Mouse (Mus musculus) G1E (cell line): ENCODE data around the gene Mob3c. TPM values are rescaled to one million over a fixed set of nuclear protein-coding genes. Genes with fewer than 3 reads are reported as not detected.
A peak's percentile ranks its signal among the peaks of the same experiment; 100 is the strongest.

Experiments used
- ATAC-seq: 2 replicates; pipeline ENCODE4 v1.8.0; 2016; ENCODE audit warnings: mild to moderate bottlenecking; ENCODE audit not compliant: insufficient number of reproducible peaks, poor library complexity, low FRiP score, severe bottlenecking; ENCODE audit errors: extremely low read depth
- DNase-seq: peaks from one replicate; pipeline ENCODE4 v3.0.0; 2012; ENCODE audit warnings: low spot score
- H3K27me3 ChIP-seq: 2 replicates; pipeline ENCODE4 v1.6.1; 2012; ENCODE audit warnings: mild to moderate bottlenecking, low read length, inconsistent platforms; ENCODE audit not compliant: insufficient read depth
- H3K36me3 ChIP-seq: replicated peaks from 2 replicates; pipeline ENCODE3; 2012; ENCODE audit warnings: mild to moderate bottlenecking, inconsistent platforms
- H3K4me1 ChIP-seq: 2 replicates; pipeline ENCODE4 v1.6.1; 2012; ENCODE audit warnings: low read depth, low read length, inconsistent platforms, mixed read lengths; ENCODE audit not compliant: insufficient read depth
- H3K4me3 ChIP-seq: 2 replicates; pipeline ENCODE4 v1.5.1; 2012; ENCODE audit warnings: low read depth, mild to moderate bottlenecking, inconsistent platforms, low read length, moderate library complexity, mixed read lengths
- H3K9me3 ChIP-seq: replicated peaks from 2 replicates; pipeline ENCODE4 v1.6.1; 2012; ENCODE audit warnings: inconsistent platforms
- CTCF ChIP-seq: IDR thresholded peaks from 2 replicates; pipeline ENCODE4 v1.5.1; 2012; ENCODE audit warnings: low read depth, low read length, inconsistent platforms, mixed read lengths
- GATA1 ChIP-seq: IDR thresholded peaks from 2 replicates; pipeline ENCODE4 v1.6.1; 2012; ENCODE audit warnings: borderline replicate concordance, low read length, inconsistent platforms, mixed read lengths
- GATA2 ChIP-seq: IDR thresholded peaks from 2 replicates; pipeline ENCODE4 v1.6.1; 2012; ENCODE audit warnings: low read depth, low read length, inconsistent platforms, borderline replicate concordance
- POLR2AphosphoS5 ChIP-seq: IDR thresholded peaks from 2 replicates; pipeline ENCODE4 v1.6.1; 2012; ENCODE audit warnings: low read depth, low read length, inconsistent platforms; ENCODE audit not compliant: insufficient replicate concordance
- TAL1 ChIP-seq: conservative IDR thresholded peaks from 2 replicates; pipeline ENCODE4 v1.6.1; 2012; ENCODE audit warnings: low read depth, low read length, inconsistent platforms, mixed read lengths
- polyA plus RNA-seq: library from polyadenylated mRNA; stranded (reverse); fragments of >175 nt; gene quantifications from 2 replicates; pipeline ENCODE4 v1.2.3, GENCODE M21; 2012
- total RNA-seq, 2 experiments: library from RNA; stranded (forward) in 1 of 2; stranded (reverse) in 1 of 2; fragments of 200-1000 nt in 1 of 2; fragments of >200 nt in 1 of 2; fragmentation: Nextera tagmentation in 1 of 2; gene quantifications; 2 replicates each; pipeline ENCODE4 v1.2.3; 2014 to 2017

The Mob3c gene
- total and polyA plus RNA-seq, 3 experiments: 7.1 to 16.7 (median 7.9) TPM

DNA sequence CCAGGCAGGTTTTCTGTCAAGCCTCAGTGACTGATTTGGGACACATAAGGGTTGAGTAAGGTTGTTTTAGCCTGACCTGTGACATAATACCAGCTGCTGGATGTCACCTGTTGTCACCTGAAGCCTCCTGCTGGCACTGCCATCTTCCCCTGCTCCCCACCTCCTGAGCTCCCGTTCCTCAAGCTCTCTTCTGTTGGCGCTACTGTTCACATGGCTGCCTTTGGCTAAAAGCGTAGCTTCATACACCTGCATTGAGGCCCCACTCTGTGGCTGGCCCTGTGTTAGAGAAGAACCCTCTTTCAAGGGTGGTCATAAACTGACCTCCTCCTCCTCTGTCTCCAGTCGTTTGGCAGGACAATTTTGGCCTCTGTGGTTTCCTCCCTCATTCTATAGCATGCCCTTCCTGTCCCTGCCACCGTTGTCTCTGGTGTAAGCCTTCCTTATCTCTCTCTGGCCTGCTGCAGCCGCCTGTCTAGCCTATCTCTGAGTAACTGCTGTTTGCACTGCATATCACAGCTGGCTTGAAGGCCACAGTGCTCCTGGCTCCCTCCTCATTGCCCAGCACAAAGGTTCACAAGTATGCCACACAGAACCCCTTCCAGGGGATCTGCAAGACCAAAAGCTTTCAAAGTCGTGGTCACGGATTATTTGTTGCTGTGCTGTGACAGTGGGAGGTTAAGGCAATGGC, 21.2 kb downstream of the Mob3c start:
- Histone ChIP-seq H3K27me3 (no peaks in the 10 kb centered on the region), H3K9me3 (no peaks in the 10 kb centered on the region), H3K4me1 (peaks cover 78% of the 10 kb centered on the region), H3K36me3 (peaks cover 89% of the 10 kb centered on the region), H3K4me3 (peak overlapping the region; percentile 58; the same call in 1 of the 2 replicates)
- DNase-seq (peak; percentile 78), ATAC-seq (peak; percentile 95)
- TF ChIP-seq TAL1 (peak; percentile 100), POLR2AphosphoS5 (no peak), CTCF (no peak), GATA1 (no peak), GATA2 (peak; percentile 77; the same call in 1 of the 2 replicates)

DNA sequence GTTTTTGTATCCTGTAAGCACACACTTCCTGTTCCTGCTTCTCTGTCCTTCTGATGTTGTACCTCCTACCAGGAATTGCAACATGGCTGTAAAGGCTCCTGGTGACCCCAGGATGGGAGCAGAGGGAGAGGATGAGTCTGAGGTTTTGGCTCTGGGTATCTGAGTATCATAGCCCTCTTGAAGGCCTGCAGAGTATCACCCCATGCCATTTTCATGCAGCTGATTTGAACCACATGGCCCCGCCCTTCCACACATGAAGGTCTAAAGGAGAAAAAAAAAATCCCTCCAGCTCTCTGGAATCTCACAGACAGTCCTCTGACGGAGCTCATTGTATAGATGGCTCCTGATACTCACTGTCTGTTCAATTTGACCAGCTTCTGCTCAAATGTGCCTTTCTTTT, 22.2 kb downstream of the Mob3c start:
- no peak for TF ChIP-seq GATA2
- no peak for TF ChIP-seq CTCF
- TF ChIP-seq GATA1: no peak
- no peak for TF ChIP-seq TAL1
- TF ChIP-seq POLR2AphosphoS5: no peak
- Histone ChIP-seq H3K4me1 (peaks cover 80% of the 10 kb centered on the region), H3K4me3 (peak overlapping the region; percentile 58; the same call in 1 of the 2 replicates), H3K36me3 (peaks cover 90% of the 10 kb centered on the region), H3K27me3 (no peaks in the 10 kb centered on the region), H3K9me3 (no peaks in the 10 kb centered on the region)
- ATAC-seq (no peak), DNase-seq (no peak)

DNA sequence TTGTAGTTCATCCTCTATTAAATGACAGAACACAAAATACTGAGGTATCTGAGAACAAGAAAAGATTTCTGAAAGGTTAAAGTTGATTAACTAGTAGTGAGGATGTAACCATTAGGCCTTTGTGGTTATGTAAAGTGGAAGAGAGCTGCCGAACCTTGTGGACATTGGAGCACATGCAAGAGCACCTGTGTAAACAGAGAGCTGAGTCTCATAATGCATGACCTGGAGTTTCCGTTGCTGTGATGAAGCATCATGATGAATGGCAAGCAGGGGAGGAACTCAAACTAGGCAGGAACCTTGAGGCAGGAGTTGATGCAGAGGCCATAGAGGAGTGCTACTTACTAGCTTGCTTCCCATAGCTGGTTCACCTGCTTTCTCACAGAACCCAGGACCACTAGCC, 22.7 kb downstream of the Mob3c start:
- ATAC-seq: no peak
- no peak overlapping the region for H3K4me3 ChIP-seq
- H3K4me1 ChIP-seq: peaks cover 80% of the 10 kb centered on the region
- peaks cover 90% of the 10 kb centered on the region for H3K36me3 ChIP-seq
- DNase-seq: no peak
- no peaks in the 10 kb centered on the region for H3K9me3 ChIP-seq
- TF ChIP-seq GATA2 (no peak), CTCF (no peak), POLR2AphosphoS5 (no peak), GATA1 (no peak), TAL1 (no peak)
- no peaks in the 10 kb centered on the region for H3K27me3 ChIP-seq

DNA sequence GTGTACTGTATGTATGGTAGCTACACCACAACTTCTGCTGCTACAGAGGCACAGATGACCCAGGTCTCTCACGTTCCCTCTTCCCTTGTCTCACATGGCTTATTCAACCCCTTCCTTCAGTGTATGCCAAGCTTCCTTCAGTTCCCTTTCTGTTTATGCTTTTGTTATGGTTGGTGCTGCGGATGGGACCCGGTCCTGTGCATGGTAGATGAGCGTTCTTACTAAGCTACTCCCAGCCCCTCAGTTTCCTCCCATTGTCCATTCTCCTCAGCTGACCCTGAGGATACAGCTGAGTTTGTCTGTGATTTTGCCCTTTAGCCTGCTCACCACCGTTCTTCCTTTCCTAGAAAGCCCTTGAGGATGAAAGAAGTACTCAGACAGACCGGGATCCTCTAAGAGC, 23.7 kb downstream of the Mob3c start:
- Histone ChIP-seq H3K27me3 (no peaks in the 10 kb centered on the region), H3K36me3 (peaks cover 88% of the 10 kb centered on the region), H3K4me1 (peaks cover 83% of the 10 kb centered on the region), H3K9me3 (no peaks in the 10 kb centered on the region), H3K4me3 (no peak overlapping the region)
- DNase-seq (no peak), ATAC-seq (no peak)
- TF ChIP-seq TAL1: no peak
- no peak for TF ChIP-seq GATA1
- TF ChIP-seq GATA2: no peak
- no peak for TF ChIP-seq CTCF
- TF ChIP-seq POLR2AphosphoS5: no peak

DNA sequence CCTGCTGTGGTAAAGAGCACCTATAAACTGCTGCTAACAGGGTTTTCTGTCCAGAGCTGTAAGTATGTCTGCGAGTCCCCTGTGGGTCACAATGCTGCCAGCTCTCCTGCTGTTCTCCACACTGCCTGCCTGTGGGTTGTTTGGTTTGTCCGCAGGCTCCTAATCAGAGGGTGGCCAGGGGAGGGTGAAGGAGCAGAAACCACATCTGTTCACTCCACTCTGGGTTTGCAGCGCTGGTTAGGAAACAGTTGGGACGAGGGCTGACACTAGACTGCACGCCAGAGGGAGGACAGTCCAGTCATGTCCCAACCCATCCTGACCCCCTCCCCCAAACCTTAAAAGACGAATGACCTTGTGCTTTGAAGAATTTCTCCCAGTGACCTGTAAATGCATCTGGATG, 27.2 kb downstream of the Mob3c start:
- H3K4me3 ChIP-seq: peak overlapping the region; percentile 36; the same call in 1 of the 2 replicates
- H3K36me3 ChIP-seq: peaks cover 91% of the 10 kb centered on the region
- no peak for TF ChIP-seq POLR2AphosphoS5
- 0 out of 2 replicates have a peak, but pooled peaks have one; percentile 16 for TF ChIP-seq TAL1
- no peak for TF ChIP-seq GATA2
- no peak for TF ChIP-seq CTCF
- no peak for TF ChIP-seq GATA1
- no peaks in the 10 kb centered on the region for H3K9me3 ChIP-seq
- ATAC-seq: no peak
- DNase-seq: no peak
- H3K27me3 ChIP-seq: no peaks in the 10 kb centered on the region
- peaks cover 80% of the 10 kb centered on the region for H3K4me1 ChIP-seq

DNA sequence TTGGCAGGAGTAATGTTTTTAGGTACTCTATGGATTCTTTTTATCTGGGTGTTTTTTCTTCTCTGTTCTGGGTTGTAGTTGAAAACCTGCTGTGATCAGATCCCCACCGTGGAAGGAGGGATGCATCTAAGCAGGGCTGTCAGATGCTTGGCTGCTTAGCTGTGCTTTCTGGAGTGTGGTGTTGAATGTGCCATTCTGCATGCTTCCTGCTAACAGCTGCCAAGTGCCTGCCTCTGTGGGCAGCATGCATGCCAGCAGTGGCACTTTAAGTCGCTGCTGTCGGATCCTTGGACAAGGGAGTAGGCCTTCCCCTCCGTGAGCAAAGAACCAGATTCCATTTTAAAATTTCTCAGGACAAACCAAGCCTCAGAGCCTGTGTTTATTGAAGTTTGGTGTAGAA, 27.7 kb downstream of the Mob3c start:
- TF ChIP-seq POLR2AphosphoS5 (no peak), GATA1 (no peak), GATA2 (no peak), CTCF (no peak), TAL1 (no peak)
- Histone ChIP-seq H3K36me3 (peaks cover 91% of the 10 kb centered on the region), H3K4me3 (peak overlapping the region; percentile 53; the same call in 1 of the 2 replicates), H3K27me3 (no peaks in the 10 kb centered on the region), H3K9me3 (no peaks in the 10 kb centered on the region), H3K4me1 (peaks cover 75% of the 10 kb centered on the region)
- ATAC-seq (no peak), DNase-seq (no peak)

DNA sequence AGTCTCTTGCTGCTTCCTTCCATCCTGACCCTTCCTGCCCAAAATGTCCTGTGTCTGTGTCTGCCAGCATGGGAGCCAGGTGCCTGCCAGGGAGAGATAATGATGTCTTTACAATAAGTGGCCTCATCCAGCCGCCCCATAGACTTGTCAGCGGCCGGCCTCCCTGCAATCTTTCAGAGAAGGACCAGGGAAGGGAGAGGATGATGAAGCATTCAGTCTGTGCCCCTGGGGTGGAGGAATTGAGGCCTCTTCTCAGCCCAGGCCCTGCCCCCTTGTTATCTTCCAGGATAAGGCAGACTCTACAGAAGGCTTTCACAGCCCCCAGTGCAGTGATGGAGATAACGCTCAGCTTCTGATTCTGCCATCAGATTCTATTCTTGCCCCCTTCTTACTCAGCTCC, 28.4 kb downstream of the Mob3c start:
- Histone ChIP-seq H3K4me1 (peaks cover 68% of the 10 kb centered on the region), H3K27me3 (no peaks in the 10 kb centered on the region)

More for the DNA sequence above, 28.4 kb downstream of the Mob3c start:
- Histone ChIP-seq H3K4me3 (peak overlapping the region; percentile 27; the same call in 1 of the 2 replicates), H3K36me3 (peaks cover 91% of the 10 kb centered on the region), H3K9me3 (no peaks in the 10 kb centered on the region)
- DNase-seq (peak; percentile 80), ATAC-seq (peak; percentile 84)
- TF ChIP-seq TAL1: peak; percentile 70
- no peak for TF ChIP-seq GATA2
